Mouse (Mus musculus): ENCODE results near the gene Lhx4. TPM values are rescaled to one million over a fixed set of nuclear protein-coding genes. Genes with fewer than 3 reads are reported as not detected.

Gene Lhx4
- total RNA-seq (2014; rRNA removed) (not detected in 2 replicates), polyA plus RNA-seq (2012; rRNA removed) (not detected in 2 replicates)

DNA sequence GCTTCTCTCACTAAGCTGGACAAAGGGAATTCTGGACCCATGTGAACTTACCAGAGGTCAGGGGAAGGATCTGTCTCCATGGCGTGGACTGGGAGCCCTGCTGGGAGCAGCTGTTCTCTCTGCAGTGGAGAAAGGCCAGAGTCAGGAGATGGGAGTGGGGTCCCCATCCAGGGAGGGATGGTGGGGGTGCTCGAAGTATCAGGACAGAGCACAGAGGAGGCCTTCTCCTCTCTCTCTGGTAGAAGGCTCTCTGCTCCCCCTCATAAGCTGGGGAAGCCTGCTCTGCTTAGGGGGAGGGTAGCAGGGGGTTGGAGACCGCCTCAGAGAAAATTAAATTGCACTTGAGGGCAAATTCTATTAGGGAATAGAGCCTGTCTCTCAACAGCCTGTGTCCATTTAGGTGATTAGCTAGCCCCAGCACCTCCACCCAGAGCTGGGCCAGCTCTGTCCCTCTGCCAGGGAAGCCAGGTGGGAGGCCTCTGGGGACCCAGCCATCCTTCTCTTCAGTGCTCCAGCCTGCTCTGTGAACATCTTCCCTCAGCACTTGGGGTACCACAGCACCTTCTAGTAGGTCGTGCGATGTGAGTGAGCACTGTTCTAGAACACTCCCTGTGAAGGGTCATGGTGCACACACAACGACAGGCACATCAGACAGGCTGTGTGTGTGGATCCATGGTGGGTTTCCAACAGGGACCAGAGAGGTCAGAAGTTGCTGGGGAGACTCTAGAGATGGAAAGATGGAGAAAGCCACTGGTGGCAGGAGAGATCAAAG is at the start of gene Lhx4:
Lhx4 (minus strand) TSS at position 201 of the 772 bp plus-strand sequence.
- H3K27me3 ChIP-seq (ENCODE audit: control insufficient read depth, insufficient read depth, low read length): peaks cover 3% of the 10 kb centered on the region; the same call in 1 of the 2 replicates
- 64% methylated on average over 6 of the region's 6 CpGs for WGBS

DNA sequence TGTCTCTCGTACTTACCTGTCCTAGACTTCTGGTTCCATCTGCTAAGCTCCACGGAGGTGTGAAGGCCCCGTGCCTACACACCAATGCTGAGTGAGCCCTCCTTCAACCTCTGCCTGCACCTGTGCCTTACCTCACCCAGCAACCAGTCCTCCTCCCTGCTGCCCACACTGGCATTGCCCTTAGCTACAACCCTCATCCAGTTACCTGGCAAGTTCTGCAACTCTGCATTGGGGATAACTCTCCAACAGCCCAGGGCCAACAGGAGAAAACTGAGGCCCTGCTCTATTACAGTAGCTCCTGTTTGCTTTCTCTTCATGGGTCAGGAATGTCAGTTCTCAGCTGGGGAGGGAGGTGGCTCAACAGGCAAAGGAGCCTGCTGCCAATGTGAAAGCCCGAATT is 46.5 kb upstream of the Lhx4 start:
- no peak overlapping the region for H3K9ac ChIP-seq (ENCODE audit: low read depth, low read length)
- no peak for TF ChIP-seq CTCF (IDR thresholded peaks at IDR 0.05; ENCODE audit: low read depth, low read length)
- no peak for TF ChIP-seq POLR2A (IDR thresholded peaks at IDR 0.05; ENCODE audit: extremely low read depth, insufficient read depth, low read length)
- whole genome bisulfite sequencing: 81% methylated on average over 4 of the region's 4 CpGs

More for the DNA sequence above, at the start of gene Lhx4:
- H3K79me2 ChIP-seq (ENCODE audit: control insufficient read depth, insufficient read depth, low read length): no peaks in the 10 kb centered on the region
- no peak within 1 kb of the TSS for H3K9ac ChIP-seq (ENCODE audit: low read depth, low read length)
- no peak for DNase-seq (ENCODE audit: extremely low read depth, low read depth, low spot score)
- no peak within 1 kb of the TSS for H3K4me3 ChIP-seq (ENCODE audit: insufficient read depth, low read depth, low read length)
- H3K27ac ChIP-seq (replicated peaks; ENCODE audit: insufficient read depth, low read depth, low read length): no peak within 1 kb of the TSS
- TF ChIP-seq CTCF (IDR thresholded peaks at IDR 0.05; ENCODE audit: low read depth, low read length): no peak
- no peak for TF ChIP-seq POLR2A (IDR thresholded peaks at IDR 0.05; ENCODE audit: extremely low read depth, insufficient read depth, low read length)
- H3K4me1 ChIP-seq (ENCODE audit: control insufficient read depth, insufficient read depth, low read length): no peaks in the 10 kb centered on the region
- no peaks in the 10 kb centered on the region for H3K36me3 ChIP-seq (ENCODE audit: control insufficient read depth, insufficient read depth, low read length)

DNA sequence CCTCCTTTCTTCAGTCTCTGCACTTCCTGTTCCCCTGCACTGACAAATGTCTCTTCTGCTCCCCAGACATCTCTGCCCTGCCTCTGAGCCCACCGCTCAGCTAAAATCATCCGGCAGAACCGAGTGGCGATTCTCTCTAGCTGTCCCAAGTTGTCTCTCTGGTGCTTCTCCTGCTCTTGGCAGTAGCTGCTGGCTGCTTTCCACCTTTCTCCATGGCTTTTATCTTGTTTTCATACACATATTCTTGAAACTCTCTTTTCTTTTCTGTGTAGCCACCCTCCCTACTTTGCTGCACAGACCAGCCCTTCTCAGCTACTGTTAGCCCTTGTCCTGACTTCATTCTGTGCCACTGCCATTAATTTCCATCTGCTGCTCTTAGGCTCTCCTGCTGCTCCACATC is 45.9 kb upstream of the Lhx4 start:
- peaks cover 48% of the 10 kb centered on the region for H3K4me1 ChIP-seq (ENCODE audit: control insufficient read depth, insufficient read depth, low read length)
- WGBS: 27% methylated on average over 4 of the region's 4 CpGs
- peaks cover 15% of the 10 kb centered on the region; the same call in 1 of the 2 replicates for H3K79me2 ChIP-seq (ENCODE audit: control insufficient read depth, insufficient read depth, low read length)
- peaks cover 43% of the 10 kb centered on the region for H3K36me3 ChIP-seq (ENCODE audit: control insufficient read depth, insufficient read depth, low read length)
- no peak overlapping the region; the same call in 1 of the 2 replicates for H3K9ac ChIP-seq (ENCODE audit: low read depth, low read length)
- DNase-seq (ENCODE audit: extremely low read depth, low read depth, low spot score): peak; percentile 61
- TF ChIP-seq POLR2A (IDR thresholded peaks at IDR 0.05; ENCODE audit: extremely low read depth, insufficient read depth, low read length): no peak
- TF ChIP-seq CTCF (IDR thresholded peaks at IDR 0.05; ENCODE audit: low read depth, low read length): no peak
- no peaks in the 10 kb centered on the region for H3K27me3 ChIP-seq (ENCODE audit: control insufficient read depth, insufficient read depth, low read length)
- H3K4me3 ChIP-seq (ENCODE audit: insufficient read depth, low read depth, low read length): no peak overlapping the region
- H3K27ac ChIP-seq (replicated peaks; ENCODE audit: insufficient read depth, low read depth, low read length): no peak overlapping the region; the same call in 1 of the 2 replicates

More for the DNA sequence above, 46.5 kb upstream of the Lhx4 start:
- no peak overlapping the region for H3K4me3 ChIP-seq (ENCODE audit: insufficient read depth, low read depth, low read length)
- peaks cover 48% of the 10 kb centered on the region for H3K4me1 ChIP-seq (ENCODE audit: control insufficient read depth, insufficient read depth, low read length)
- peaks cover 43% of the 10 kb centered on the region for H3K36me3 ChIP-seq (ENCODE audit: control insufficient read depth, insufficient read depth, low read length)
- peak; percentile 41 for DNase-seq (ENCODE audit: extremely low read depth, low read depth, low spot score)
- H3K79me2 ChIP-seq (ENCODE audit: control insufficient read depth, insufficient read depth, low read length): peaks cover 16% of the 10 kb centered on the region; the same call in 1 of the 2 replicates
- H3K27ac ChIP-seq (replicated peaks; ENCODE audit: insufficient read depth, low read depth, low read length): 0 out of 2 replicates have a peak overlapping the region, but pooled peaks have one; percentile 3
- H3K27me3 ChIP-seq (ENCODE audit: control insufficient read depth, insufficient read depth, low read length): no peaks in the 10 kb centered on the region

DNA sequence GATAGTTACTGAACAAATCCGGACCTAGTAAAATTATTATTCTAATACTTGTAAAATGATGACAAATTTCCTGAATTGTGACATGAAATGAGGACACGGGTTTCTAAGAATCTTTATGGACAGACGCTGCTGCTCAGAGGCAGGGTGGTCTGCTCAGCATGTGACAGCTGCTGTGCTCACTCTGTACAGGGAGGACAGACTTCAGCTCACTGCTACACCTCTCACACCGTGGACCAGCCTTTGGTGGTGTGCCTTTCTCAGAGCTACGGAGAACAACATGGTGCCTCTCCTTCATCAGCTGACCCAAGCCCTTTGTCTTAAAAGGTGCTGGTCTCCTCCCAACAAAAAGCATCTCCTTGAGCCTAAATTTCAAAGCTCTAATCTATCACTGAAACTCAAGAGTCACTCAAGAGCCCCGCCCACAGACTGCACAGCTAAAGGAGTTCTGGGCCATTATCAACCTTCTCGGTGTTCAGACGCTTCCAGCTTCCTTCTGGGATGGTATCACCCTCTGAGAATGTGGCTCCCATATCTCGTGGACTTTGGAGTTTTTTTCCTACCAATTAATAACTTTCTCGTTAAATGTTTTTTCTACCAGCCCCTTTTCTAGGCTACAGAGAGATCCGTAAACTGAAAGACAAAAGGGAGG is 45.4 kb upstream of the Lhx4 start:
- H3K27me3 ChIP-seq (ENCODE audit: control insufficient read depth, insufficient read depth, low read length): no peaks in the 10 kb centered on the region
- DNase-seq (ENCODE audit: extremely low read depth, low read depth, low spot score): no peak
- no peak overlapping the region; the same call in 1 of the 2 replicates for H3K9ac ChIP-seq (ENCODE audit: low read depth, low read length)
- no peak overlapping the region for H3K4me3 ChIP-seq (ENCODE audit: insufficient read depth, low read depth, low read length)
- TF ChIP-seq CTCF (IDR thresholded peaks at IDR 0.05; ENCODE audit: low read depth, low read length) (no peak), POLR2A (IDR thresholded peaks at IDR 0.05; ENCODE audit: extremely low read depth, insufficient read depth, low read length) (no peak)
- H3K36me3 ChIP-seq (ENCODE audit: control insufficient read depth, insufficient read depth, low read length): peaks cover 45% of the 10 kb centered on the region
- WGBS: 53% methylated on average over 11 of the region's 11 CpGs
- peaks cover 14% of the 10 kb centered on the region; the same call in 1 of the 2 replicates for H3K79me2 ChIP-seq (ENCODE audit: control insufficient read depth, insufficient read depth, low read length)
- H3K27ac ChIP-seq (replicated peaks; ENCODE audit: insufficient read depth, low read depth, low read length): peak overlapping the region; percentile 31; the same call in 1 of the 2 replicates
- peaks cover 48% of the 10 kb centered on the region for H3K4me1 ChIP-seq (ENCODE audit: control insufficient read depth, insufficient read depth, low read length)

DNA sequence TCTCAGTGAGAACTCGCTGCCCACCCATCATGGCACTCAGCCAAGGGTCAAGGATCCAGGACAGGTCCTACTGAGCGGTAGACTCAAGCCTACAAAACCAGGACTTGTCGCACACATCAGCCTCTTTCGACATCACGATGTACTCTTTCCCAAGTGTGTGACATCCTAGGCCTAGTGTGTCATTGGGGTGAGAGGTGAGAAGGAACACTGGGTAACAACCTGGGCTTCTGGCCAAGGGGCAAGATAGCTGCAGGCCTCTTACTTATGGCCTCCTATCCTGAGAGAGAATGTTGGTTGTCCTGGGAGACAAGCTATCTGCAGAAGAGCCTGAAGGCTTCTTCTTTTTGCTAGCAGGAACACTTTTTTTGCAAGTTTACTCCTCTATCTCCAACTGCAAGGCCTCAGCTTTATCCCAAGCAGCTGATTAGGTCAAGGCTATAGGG is 44.3 kb upstream of the Lhx4 start:
- TF ChIP-seq CTCF (IDR thresholded peaks at IDR 0.05; ENCODE audit: low read depth, low read length) (no peak), POLR2A (IDR thresholded peaks at IDR 0.05; ENCODE audit: extremely low read depth, insufficient read depth, low read length) (no peak)
- Histone ChIP-seq H3K36me3 (ENCODE audit: control insufficient read depth, insufficient read depth, low read length) (peaks cover 49% of the 10 kb centered on the region), H3K4me3 (ENCODE audit: insufficient read depth, low read depth, low read length) (no peak overlapping the region), H3K79me2 (ENCODE audit: control insufficient read depth, insufficient read depth, low read length) (peaks cover 10% of the 10 kb centered on the region; the same call in 1 of the 2 replicates), H3K27ac (replicated peaks; ENCODE audit: insufficient read depth, low read depth, low read length) (peak overlapping the region; percentile 66), H3K9ac (ENCODE audit: low read depth, low read length) (no peak overlapping the region), H3K27me3 (ENCODE audit: control insufficient read depth, insufficient read depth, low read length) (no peaks in the 10 kb centered on the region), H3K4me1 (ENCODE audit: control insufficient read depth, insufficient read depth, low read length) (peaks cover 44% of the 10 kb centered on the region)
- WGBS: 7% methylated on average over 5 of the region's 5 CpGs
- peak; percentile 100 for DNase-seq (ENCODE audit: extremely low read depth, low read depth, low spot score)

Measured in liver, adult 2 months (tissue).